ENCODE assay signal across 8 mouse cellular contexts in the genomic region with DNA sequence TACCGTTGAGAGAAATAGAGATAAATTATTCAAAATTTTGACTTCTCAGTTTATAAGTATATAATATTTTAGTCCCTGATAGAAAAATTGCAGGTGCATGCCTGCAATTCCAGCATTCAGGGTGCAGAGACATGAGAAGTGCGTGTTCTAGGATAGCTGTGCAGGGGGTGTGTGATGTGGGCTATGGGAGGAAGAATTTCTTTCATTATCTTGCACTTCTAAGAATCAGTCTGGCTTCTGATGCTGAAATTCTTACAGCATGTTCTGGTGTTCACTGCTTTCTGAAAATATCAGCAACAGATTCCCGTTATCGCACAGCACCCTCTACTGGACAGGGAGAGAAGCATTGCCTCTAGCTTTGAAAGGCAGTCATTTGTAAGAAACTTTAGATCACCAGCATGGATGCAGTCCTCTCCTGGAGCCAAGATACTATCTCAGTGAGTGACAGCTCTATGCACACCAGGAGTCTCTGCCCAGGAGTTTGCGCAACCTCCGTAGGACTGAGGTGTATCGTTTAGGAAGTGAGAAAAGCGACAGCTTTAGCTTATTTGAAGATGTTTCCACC.
DNase-seq lines count a peak whose midpoint lies in the region; ATAC-seq and TF ChIP-seq lines count a peak whose summit lies in the region.
"Had no signal": no experiment of that assay in that cellular context is flagged by ENCODE, and none has a peak within 500 bp of the region (broad histone marks: within the 10 kb centered on the region; RNA-seq: fewer than 3 reads in every experiment).

No protein-coding gene starts in this region.

- H3K4me2 ChIP-seq in heart, postnatal 0 days (ENCODE audit: low read depth, low read length) = no peak overlapping the region
- H3K4me2 ChIP-seq: neural tube, embryonic 12.5 days had no signal

- WGBS in heart, postnatal 0 days = 14% methylated on average over 8 of the region's 8 CpGs

- no peak overlapping the region for H3K9ac ChIP-seq in heart, postnatal 0 days (replicated peaks; ENCODE audit: low read depth, low read length)
- H3K9ac ChIP-seq: neural tube, embryonic 12.5 days had no signal

- H3K9me3 ChIP-seq in heart, postnatal 0 days (replicated peaks; ENCODE audit: control insufficient read depth, low read length) = no peaks in the 10 kb centered on the region
- H3K9me3 ChIP-seq: neural tube, embryonic 12.5 days had no signal

- no peaks in the 10 kb centered on the region for H3K36me3 ChIP-seq in heart, postnatal 0 days (replicated peaks; ENCODE audit: control insufficient read depth, insufficient read depth, low read length)
- H3K36me3 ChIP-seq: neural tube, embryonic 12.5 days had no signal

- H3K4me1 ChIP-seq in bone marrow macrophage, adult 2 months (ENCODE audit: control insufficient read depth, insufficient read depth, low read length) = no peaks in the 10 kb centered on the region
- H3K4me1 ChIP-seq in heart, postnatal 0 days (ENCODE audit: control insufficient read depth, insufficient read depth) = no peaks in the 10 kb centered on the region
- H3K4me1 ChIP-seq: neural tube, embryonic 12.5 days had no signal

- 0 out of 2 replicates have a peak, but pooled peaks have one; percentile 13 for TF ChIP-seq CTCF in bone marrow macrophage, adult 2 months (IDR thresholded peaks at IDR 0.05; ENCODE audit: low read depth, low read length)
- TF ChIP-seq CTCF in heart, postnatal 0 days (IDR thresholded peaks at IDR 0.05; ENCODE audit: low read depth) = peak; percentile 96

- no peak for TF ChIP-seq EP300 in heart, postnatal 0 days (IDR thresholded peaks at IDR 0.05; ENCODE audit: low read depth)

- no peak for TF ChIP-seq POLR2A in bone marrow macrophage, adult 2 months (IDR thresholded peaks at IDR 0.05; ENCODE audit: borderline replicate concordance, low read depth, low read length)

- no peak overlapping the region for H3K4me3 ChIP-seq in bone marrow macrophage, adult 2 months (ENCODE audit: insufficient read depth, low read length)
- no peak overlapping the region for H3K4me3 ChIP-seq in heart, postnatal 0 days (ENCODE audit: low read depth, low read length)
- H3K4me3 ChIP-seq: neural tube, embryonic 12.5 days had no signal

- H3K27ac ChIP-seq in bone marrow macrophage, adult 2 months (ENCODE audit: insufficient read depth, low read depth, low read length) = no peak overlapping the region
- no peak overlapping the region for H3K27ac ChIP-seq in heart, postnatal 0 days (ENCODE audit: low read depth)
- H3K27ac ChIP-seq: neural tube, embryonic 12.5 days had no signal

- peak; percentile 57 for DNase-seq in MEL-GATA-1-ER (ENCODE audit: extremely low read depth, low read depth)
- DNase-seq in heart, postnatal 0 days (ENCODE audit: low spot score) = peak; percentile 72
- DNase-seq in layer of hippocampus, adult 9-10 months (ENCODE audit: low spot score) = peak; percentile 40
- peak; percentile 26 to 64 for DNase-seq in lung, postnatal 4 days
- peak; percentile 62 for DNase-seq in right cerebral cortex, postnatal 14 days

- peak; percentile 75 for ATAC-seq in erythroblast, adult 5-6 weeks (replicated peaks; ENCODE audit: low FRiP score, poor library complexity, severe bottlenecking)
- no peak for ATAC-seq in heart, postnatal 0 days (ENCODE audit: insufficient read depth, low read depth)

- no peaks in the 10 kb centered on the region for H3K27me3 ChIP-seq in heart, postnatal 0 days (ENCODE audit: control insufficient read depth, insufficient read depth, low read length)
- H3K27me3 ChIP-seq: neural tube, embryonic 12.5 days had no signal
